Mouse (Mus musculus): Measurements from ENCODE around the gene Nup155. TPM values are rescaled to one million over a fixed set of nuclear protein-coding genes. Genes with fewer than 3 reads are reported as not detected.
A peak's percentile ranks its signal among the peaks of the same experiment; 100 is the strongest.

Nup155 gene
- total RNA-seq, 2 experiments from 2014 or later = 18.5 to 21.8 TPM

- Histone ChIP-seq H3K4me3 (peak overlapping the region; percentile 92), H3K27ac (no peak overlapping the region)
- DNase-seq (ENCODE audit: low spot score in 2 of 2) = no peak
- no peak for TF ChIP-seq CTCF (conservative IDR thresholded peaks at IDR 0.05)
Measured at GRCm38 (mm10) chr15:8109782-8110181, 709 bp downstream of the Nup155 start.

GRCm38 (mm10) chr15:8129281-8129680, 20.2 kb downstream of the Nup155 start:
- 0 out of 2 replicates have a peak, but pooled peaks have one; percentile 7 for TF ChIP-seq CTCF (conservative IDR thresholded peaks at IDR 0.05)
- Histone ChIP-seq H3K27ac (no peak overlapping the region), H3K4me3 (no peak overlapping the region)
- no peak for DNase-seq (ENCODE audit: low spot score in 2 of 2)

- no peak for TF ChIP-seq CTCF (conservative IDR thresholded peaks at IDR 0.05)
- no peak overlapping the region for H3K27ac ChIP-seq
- DNase-seq (ENCODE audit: low spot score in 2 of 2) = no peak
- no peak overlapping the region for H3K4me3 ChIP-seq
Measured at GRCm38 (mm10) chr15:8131268-8131667, 22.2 kb downstream of the Nup155 start.

- TF ChIP-seq CTCF (conservative IDR thresholded peaks at IDR 0.05) = 0 out of 2 replicates have a peak, but pooled peaks have one; percentile 13
- no peak overlapping the region for H3K4me3 ChIP-seq
- no peak overlapping the region for H3K27ac ChIP-seq
- no peak for DNase-seq (ENCODE audit: low spot score in 2 of 2)
Measured at GRCm38 (mm10) chr15:8131761-8132160, 22.7 kb downstream of the Nup155 start.

GRCm38 (mm10) chr15:8135606-8136005, 26.5 kb downstream of the Nup155 start:
- TF ChIP-seq CTCF (conservative IDR thresholded peaks at IDR 0.05) = no peak
- no peak overlapping the region for H3K27ac ChIP-seq
- H3K4me3 ChIP-seq = no peak overlapping the region
- no peak for DNase-seq (ENCODE audit: low spot score in 2 of 2)

- H3K4me3 ChIP-seq = no peak overlapping the region
- no peak overlapping the region for H3K27ac ChIP-seq
- DNase-seq (ENCODE audit: low spot score in 2 of 2) = no peak
- no peak for TF ChIP-seq CTCF (conservative IDR thresholded peaks at IDR 0.05)
Measured at GRCm38 (mm10) chr15:8161841-8162240, 52.8 kb downstream of the Nup155 start.

GRCm38 (mm10) chr15:8168591-8169265, 59.7 kb downstream of the Nup155 start, which contains the start of gene Cplane1:
Gene Cplane1 (plus strand): TSS chr15:8169106.
- Histone ChIP-seq H3K4me3 (peak within 1 kb of the TSS; percentile 100), H3K27ac (peak within 1 kb of the TSS; percentile 97)
- DNase-seq (ENCODE audit: low spot score in 2 of 2) = peak; percentile 86 to 95
- no peak for TF ChIP-seq CTCF (conservative IDR thresholded peaks at IDR 0.05)

GRCm38 (mm10) chr15:8169266-8169746, 60.2 kb downstream of the Nup155 start:
- no peak for TF ChIP-seq CTCF (conservative IDR thresholded peaks at IDR 0.05)
- H3K4me3 ChIP-seq = peak overlapping the region; percentile 100
- H3K27ac ChIP-seq = peak overlapping the region; percentile 97
- DNase-seq (ENCODE audit: low spot score in 2 of 2) = peak; percentile 13 to 48

GRCm38 (mm10) chr15:8189563-8189962, 80.5 kb downstream of the Nup155 start:
- DNase-seq (ENCODE audit: low spot score in 2 of 2) = no peak
- TF ChIP-seq CTCF (conservative IDR thresholded peaks at IDR 0.05) = no peak
- Histone ChIP-seq H3K27ac (no peak overlapping the region), H3K4me3 (no peak overlapping the region)

- Histone ChIP-seq H3K27ac (no peak overlapping the region), H3K4me3 (no peak overlapping the region)
- TF ChIP-seq CTCF (conservative IDR thresholded peaks at IDR 0.05) = no peak
- no peak for DNase-seq (ENCODE audit: low spot score in 2 of 2)
Measured at GRCm38 (mm10) chr15:8190435-8190834, 81.4 kb downstream of the Nup155 start.

GRCm38 (mm10) chr15:8200317-8200716, 91.2 kb downstream of the Nup155 start:
- no peak for DNase-seq (ENCODE audit: low spot score in 2 of 2)
- peak; percentile 53 for TF ChIP-seq CTCF (conservative IDR thresholded peaks at IDR 0.05)
- Histone ChIP-seq H3K4me3 (no peak overlapping the region), H3K27ac (no peak overlapping the region)

- no peak for DNase-seq (ENCODE audit: low spot score in 2 of 2)
- H3K27ac ChIP-seq = no peak overlapping the region
- no peak for TF ChIP-seq CTCF (conservative IDR thresholded peaks at IDR 0.05)
Measured at GRCm38 (mm10) chr15:8208362-8208761, 99.3 kb downstream of the Nup155 start.

More at GRCm38 (mm10) chr15:8208362-8208761, 99.3 kb downstream of the Nup155 start:
- no peak overlapping the region for H3K4me3 ChIP-seq

Other genes with a start within 250 kb of the Nup155 start
- gene Wdr70, start 10.1 kb upstream of the Nup155 start, total RNA-seq (2021) = 10 to 100 TPM; 30.5 to 33.5 TPM
- 10 to 100 TPM; 31.7 to 34.5 TPM for gene Cplane1, start 59.8 kb downstream of the Nup155 start, total RNA-seq (2021)